Mouse (Mus musculus): ENCODE data around the gene Vmac. TPM values are rescaled to one million over a fixed set of nuclear protein-coding genes. Genes with fewer than 3 reads are reported as not detected.

The Vmac gene
- polyA plus RNA-seq, 1 experiment = 4.5 TPM

DNA sequence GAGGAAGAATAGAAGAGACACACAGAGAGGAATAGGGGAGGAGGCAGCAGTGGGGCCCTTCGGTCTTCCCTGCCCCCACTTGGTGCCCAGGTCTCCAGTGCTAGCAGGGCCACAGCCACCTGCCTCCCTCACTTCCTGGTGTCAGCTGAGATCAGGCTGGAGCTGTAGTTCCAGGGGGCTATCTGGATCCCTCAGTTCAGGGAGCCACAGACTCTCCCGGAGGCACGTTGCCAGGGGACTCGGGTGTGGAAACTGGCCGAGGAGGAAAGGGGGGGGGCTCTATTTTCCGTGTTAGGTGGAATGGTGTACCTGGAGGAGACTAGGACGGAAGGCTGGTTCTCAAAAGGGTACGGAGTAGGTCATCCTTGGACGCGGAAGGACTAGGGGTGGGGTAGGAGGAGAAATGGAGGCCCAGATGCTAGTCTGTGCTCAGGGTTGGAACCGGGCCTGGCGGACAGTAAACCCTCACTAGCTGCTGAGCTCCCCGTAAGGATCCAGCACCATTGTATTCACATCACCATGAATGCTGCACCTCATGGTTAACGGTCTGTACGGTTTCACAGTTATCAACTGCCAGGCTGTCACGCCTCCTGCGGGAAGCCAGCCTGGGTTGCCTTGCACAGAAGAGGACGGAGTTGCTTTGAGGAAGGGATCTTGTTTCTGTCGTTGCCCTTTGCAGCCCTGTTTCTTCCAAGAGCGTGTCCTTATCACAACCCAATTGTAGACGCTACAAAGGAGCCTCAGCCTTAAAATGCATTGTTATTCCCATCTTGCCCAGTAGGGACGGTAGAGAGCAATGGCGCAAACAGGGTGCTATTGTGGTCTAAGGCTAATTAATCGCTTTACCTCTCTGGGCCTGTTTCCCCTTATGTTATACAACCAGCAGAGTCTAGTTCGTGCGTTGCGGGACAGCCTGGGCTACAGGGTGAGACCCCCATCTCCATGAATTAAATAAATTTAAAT is 45.2 kb upstream of the Vmac start:
- Histone ChIP-seq H3K79me2 (ENCODE audit: control insufficient read depth, insufficient read depth) (peaks cover 10% of the 10 kb centered on the region), H3K4me3 (ENCODE audit: insufficient read depth, poor library complexity, severe bottlenecking) (no peak overlapping the region), H3K79me3 (ENCODE audit: low read depth) (peaks cover 7% of the 10 kb centered on the region), H3K27me3 (ENCODE audit: control insufficient read depth, insufficient read depth, insufficient read length) (no peaks in the 10 kb centered on the region), H3ac (ENCODE audit: control insufficient read depth, insufficient read length, low read depth) (no peak overlapping the region), H3K36me3 (ENCODE audit: control insufficient read depth, insufficient read depth) (peaks cover under 1% of the 10 kb centered on the region)
- no peak for TF ChIP-seq USF1 (IDR thresholded peaks at IDR 0.05; ENCODE audit: low read depth)
- no peak for TF ChIP-seq MAX (IDR thresholded peaks at IDR 0.05)
- peak; percentile 59 for TF ChIP-seq CTCF (IDR thresholded peaks at IDR 0.05; ENCODE audit: control insufficient read depth, insufficient read depth, insufficient read length)
- no peak for TF ChIP-seq FOSL1 (IDR thresholded peaks at IDR 0.05; ENCODE audit: insufficient read depth, low read length, poor library complexity, severe bottlenecking)

DNA sequence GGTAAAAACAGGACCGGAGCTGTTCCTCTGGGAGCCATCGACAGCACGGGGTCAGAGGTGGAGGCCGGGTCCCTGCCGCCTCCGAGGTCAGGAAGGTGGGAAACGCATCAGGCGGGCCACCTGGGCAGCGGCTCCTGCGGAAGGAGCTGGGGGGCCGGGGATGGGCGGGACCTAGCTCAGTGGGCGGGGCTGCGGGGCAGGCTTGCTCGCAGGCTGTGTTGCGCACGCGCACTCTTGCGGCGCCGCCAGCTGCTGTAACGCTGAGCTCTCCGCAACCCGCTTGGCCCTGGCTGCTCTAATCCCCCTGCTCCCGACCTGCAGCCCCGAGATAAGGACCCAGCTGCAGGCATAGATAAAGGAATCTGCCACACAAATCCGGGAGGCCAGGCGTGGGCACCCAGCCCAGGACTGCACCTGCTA is 44.2 kb upstream of the Vmac start:
- TF ChIP-seq MAX (IDR thresholded peaks at IDR 0.05) (no peak), USF1 (IDR thresholded peaks at IDR 0.05; ENCODE audit: low read depth) (no peak), CEBPB (IDR thresholded peaks at IDR 0.05; ENCODE audit: low read depth) (no peak), FOSL1 (IDR thresholded peaks at IDR 0.05; ENCODE audit: insufficient read depth, low read length, poor library complexity, severe bottlenecking) (no peak), CTCF (IDR thresholded peaks at IDR 0.05; ENCODE audit: control insufficient read depth, insufficient read depth, insufficient read length) (no peak), MYOD1 (IDR thresholded peaks at IDR 0.05; ENCODE audit: control insufficient read depth, insufficient read length, low read depth) (no peak), MYOG (IDR thresholded peaks at IDR 0.05; ENCODE audit: control insufficient read depth, extremely low read depth, insufficient read length) (no peak)
- Histone ChIP-seq H3K27me3 (ENCODE audit: control insufficient read depth, insufficient read depth, insufficient read length) (no peaks in the 10 kb centered on the region), H3K79me2 (ENCODE audit: control insufficient read depth, insufficient read depth) (peaks cover 10% of the 10 kb centered on the region), H3K79me3 (ENCODE audit: low read depth) (peaks cover 7% of the 10 kb centered on the region), H3ac (ENCODE audit: control insufficient read depth, insufficient read length, low read depth) (peak overlapping the region; percentile 66), H3K4me3 (ENCODE audit: insufficient read depth, poor library complexity, severe bottlenecking) (peak overlapping the region; percentile 11), H3K36me3 (ENCODE audit: control insufficient read depth, insufficient read depth) (no peaks in the 10 kb centered on the region)

DNA sequence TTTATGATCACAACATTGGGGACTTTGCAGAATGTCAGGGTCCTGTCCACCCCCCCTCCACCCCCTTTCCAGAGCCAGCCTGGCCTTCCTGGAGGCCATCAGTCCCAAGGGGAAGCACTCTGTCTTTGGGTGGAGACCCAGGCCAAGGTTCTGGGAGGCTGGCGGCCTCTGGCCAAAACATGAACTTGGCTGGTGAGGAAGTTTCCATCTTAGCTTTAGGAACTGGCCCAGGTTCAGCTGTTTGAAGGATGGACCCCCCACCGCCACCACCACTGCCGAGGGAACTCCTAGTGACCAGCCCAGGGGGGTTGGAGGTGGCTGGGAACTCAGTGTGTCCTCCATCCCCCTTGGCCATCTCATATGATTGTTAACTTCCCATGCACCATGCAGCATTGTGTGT is 43.3 kb upstream of the Vmac start:
- Histone ChIP-seq H3K4me3 (ENCODE audit: insufficient read depth, poor library complexity, severe bottlenecking) (no peak overlapping the region), H3K27me3 (ENCODE audit: control insufficient read depth, insufficient read depth, insufficient read length) (peaks cover 2% of the 10 kb centered on the region), H3K36me3 (ENCODE audit: control insufficient read depth, insufficient read depth) (no peaks in the 10 kb centered on the region), H3K79me2 (ENCODE audit: control insufficient read depth, insufficient read depth) (peaks cover 10% of the 10 kb centered on the region), H3K79me3 (ENCODE audit: low read depth) (peaks cover 7% of the 10 kb centered on the region), H3ac (ENCODE audit: control insufficient read depth, insufficient read length, low read depth) (no peak overlapping the region)
- no peak for TF ChIP-seq CEBPB (IDR thresholded peaks at IDR 0.05; ENCODE audit: low read depth)
- TF ChIP-seq CTCF (IDR thresholded peaks at IDR 0.05; ENCODE audit: control insufficient read depth, insufficient read depth, insufficient read length) = no peak
- TF ChIP-seq MAX (IDR thresholded peaks at IDR 0.05) = no peak
- TF ChIP-seq FOSL1 (IDR thresholded peaks at IDR 0.05; ENCODE audit: insufficient read depth, low read length, poor library complexity, severe bottlenecking) = no peak
- TF ChIP-seq MYOG (IDR thresholded peaks at IDR 0.05; ENCODE audit: control insufficient read depth, extremely low read depth, insufficient read length) = no peak
- TF ChIP-seq MYOD1 (IDR thresholded peaks at IDR 0.05; ENCODE audit: control insufficient read depth, insufficient read length, low read depth) = no peak
- no peak for TF ChIP-seq USF1 (IDR thresholded peaks at IDR 0.05; ENCODE audit: low read depth)

DNA sequence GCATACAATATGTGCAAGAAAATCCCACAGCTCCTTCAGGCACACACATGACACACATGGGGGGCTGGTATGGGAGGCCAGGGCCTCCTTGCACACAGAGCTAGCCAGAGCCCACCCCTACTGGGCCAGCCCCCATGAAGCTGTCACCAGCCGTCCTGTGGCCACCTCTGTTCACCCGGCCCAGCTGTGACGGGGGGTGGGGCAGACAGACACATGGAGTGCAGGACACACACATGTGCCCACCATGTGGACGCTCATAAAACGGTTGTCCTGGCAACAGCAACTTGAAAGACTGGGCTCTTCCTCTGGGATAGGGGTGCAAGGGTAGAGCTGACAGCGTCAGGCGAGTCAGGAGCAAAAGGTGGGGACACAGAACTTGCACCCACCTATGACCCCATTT is 41.4 kb upstream of the Vmac start:
- H3ac ChIP-seq (ENCODE audit: control insufficient read depth, insufficient read length, low read depth) = no peak overlapping the region
- H3K79me3 ChIP-seq (ENCODE audit: low read depth) = no peaks in the 10 kb centered on the region

DNA sequence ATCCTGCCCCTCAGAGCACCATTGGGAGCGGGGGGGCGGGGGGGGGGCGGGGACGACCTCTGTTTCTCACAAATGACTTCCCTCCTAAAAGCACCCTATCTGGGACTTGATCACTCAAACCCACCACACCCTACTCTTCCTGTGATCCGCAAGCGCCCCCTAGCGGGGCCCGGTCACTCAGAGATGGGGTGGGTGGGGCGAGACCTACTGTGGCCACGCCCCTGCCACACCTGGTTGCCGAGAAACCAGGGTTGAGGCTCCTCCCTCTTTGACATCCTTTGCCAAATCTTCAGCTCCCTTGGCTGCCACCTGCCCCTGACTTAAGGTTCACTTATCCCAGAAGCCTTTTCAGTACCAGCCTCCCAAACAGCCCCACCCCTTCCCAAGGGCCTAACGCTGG is 40.3 kb upstream of the Vmac start:
- TF ChIP-seq FOSL1 (IDR thresholded peaks at IDR 0.05; ENCODE audit: insufficient read depth, low read length, poor library complexity, severe bottlenecking) (no peak), CTCF (IDR thresholded peaks at IDR 0.05; ENCODE audit: control insufficient read depth, insufficient read depth, insufficient read length) (peak; percentile 27), MYOG (IDR thresholded peaks at IDR 0.05; ENCODE audit: control insufficient read depth, extremely low read depth, insufficient read length) (no peak)
- H3K36me3 ChIP-seq (ENCODE audit: control insufficient read depth, insufficient read depth) = no peaks in the 10 kb centered on the region
- H3K79me2 ChIP-seq (ENCODE audit: control insufficient read depth, insufficient read depth) = no peaks in the 10 kb centered on the region
- H3K27me3 ChIP-seq (ENCODE audit: control insufficient read depth, insufficient read depth, insufficient read length) = peaks cover 29% of the 10 kb centered on the region
- H3ac ChIP-seq (ENCODE audit: control insufficient read depth, insufficient read length, low read depth) = no peak overlapping the region
- no peaks in the 10 kb centered on the region for H3K79me3 ChIP-seq (ENCODE audit: low read depth)
- no peak overlapping the region for H3K4me3 ChIP-seq (ENCODE audit: insufficient read depth, poor library complexity, severe bottlenecking)

More for the DNA sequence above, 41.4 kb upstream of the Vmac start:
- TF ChIP-seq CTCF (IDR thresholded peaks at IDR 0.05; ENCODE audit: control insufficient read depth, insufficient read depth, insufficient read length) (no peak), MYOG (IDR thresholded peaks at IDR 0.05; ENCODE audit: control insufficient read depth, extremely low read depth, insufficient read length) (no peak), USF1 (IDR thresholded peaks at IDR 0.05; ENCODE audit: low read depth) (no peak), MYOD1 (IDR thresholded peaks at IDR 0.05; ENCODE audit: control insufficient read depth, insufficient read length, low read depth) (no peak), MAX (IDR thresholded peaks at IDR 0.05) (no peak), FOSL1 (IDR thresholded peaks at IDR 0.05; ENCODE audit: insufficient read depth, low read length, poor library complexity, severe bottlenecking) (no peak), CEBPB (IDR thresholded peaks at IDR 0.05; ENCODE audit: low read depth) (no peak)
- Histone ChIP-seq H3K4me3 (ENCODE audit: insufficient read depth, poor library complexity, severe bottlenecking) (no peak overlapping the region), H3K36me3 (ENCODE audit: control insufficient read depth, insufficient read depth) (no peaks in the 10 kb centered on the region), H3K27me3 (ENCODE audit: control insufficient read depth, insufficient read depth, insufficient read length) (peaks cover 20% of the 10 kb centered on the region), H3K79me2 (ENCODE audit: control insufficient read depth, insufficient read depth) (no peaks in the 10 kb centered on the region)
